Mouse (Mus musculus): ENCODE data around the gene Olfr965. TPM values are rescaled to one million over a fixed set of nuclear protein-coding genes. Genes with fewer than 3 reads are reported as not detected.

Olfr965 gene
- polyA plus RNA-seq, 1 experiment, result not detected

DNA sequence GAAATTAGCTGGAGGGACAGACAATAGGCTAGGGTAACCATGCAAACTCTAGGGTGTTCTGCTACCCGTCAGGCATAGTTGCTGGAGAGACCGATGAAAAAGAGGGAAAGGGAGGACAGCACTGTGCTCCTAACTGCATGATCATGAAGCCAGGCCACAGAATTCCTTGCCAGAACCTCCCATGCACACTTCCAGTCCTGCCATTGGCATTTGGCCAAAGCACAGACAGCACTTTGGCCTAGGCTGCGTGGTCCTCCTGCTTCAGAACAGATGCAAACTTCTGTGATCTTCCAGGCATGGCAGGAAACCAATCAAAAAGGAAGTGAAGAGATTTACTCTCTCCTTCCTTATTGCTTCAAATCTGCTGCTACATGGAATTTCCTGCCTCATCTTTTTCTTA lies 2.2 kb upstream of the Olfr965 start:
- Histone ChIP-seq H3K27ac (ENCODE audit: insufficient read depth, low read length) (no peak overlapping the region), H3K4me1 (ENCODE audit: control insufficient read depth, insufficient read depth, low read length) (no peaks in the 10 kb centered on the region), H3K4me3 (replicated peaks; ENCODE audit: insufficient read depth, low read depth, low read length) (no peak overlapping the region), H3K27me3 (ENCODE audit: control insufficient read depth, insufficient read depth, low read length) (no peaks in the 10 kb centered on the region)
- 7% methylated on average over 3 of the region's 3 CpGs for WGBS
- peak in 1 of 2 experiments; percentile 2 for DNase-seq
- no peak for TF ChIP-seq POLR2A (IDR thresholded peaks at IDR 0.05; ENCODE audit: borderline replicate concordance, insufficient read depth, low read length)

DNA sequence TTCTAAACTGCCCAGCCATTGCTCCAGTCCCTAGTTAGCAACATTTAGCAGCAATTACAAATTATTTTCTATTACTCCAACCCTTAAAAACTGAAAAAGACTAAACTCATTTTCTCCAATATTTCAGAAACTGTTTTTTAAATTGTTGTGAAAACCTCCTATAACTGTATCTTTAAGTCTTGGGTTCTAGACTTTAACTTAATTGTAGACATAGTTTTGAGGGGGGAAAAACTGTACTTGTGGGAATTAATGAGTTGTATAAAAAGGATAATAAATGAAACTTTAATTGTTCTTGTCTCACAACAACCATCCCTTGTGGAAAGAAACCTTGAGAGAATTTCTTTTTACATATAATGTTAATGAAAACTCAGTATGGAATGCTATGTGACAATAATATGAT lies 19.5 kb downstream of the Olfr965 start, which contains the start of gene Olfr150:
Gene Olfr150 (plus strand): TSS at position 301 of the 400 bp plus-strand sequence.
- no peaks in the 10 kb centered on the region for H3K27me3 ChIP-seq (ENCODE audit: control insufficient read depth, insufficient read depth, low read length)
- TF ChIP-seq CTCF (IDR thresholded peaks at IDR 0.05; ENCODE audit: borderline replicate concordance, insufficient read depth, low read depth, low read length), result no peak
- no peak for TF ChIP-seq POLR2A (IDR thresholded peaks at IDR 0.05; ENCODE audit: borderline replicate concordance, insufficient read depth, low read length)
- H3K27ac ChIP-seq (ENCODE audit: insufficient read depth, low read length), result no peak within 1 kb of the TSS
- DNase-seq, result no peak
- no peak within 1 kb of the TSS for H3K4me3 ChIP-seq (replicated peaks; ENCODE audit: insufficient read depth, low read depth, low read length)
- no peaks in the 10 kb centered on the region for H3K4me1 ChIP-seq (ENCODE audit: control insufficient read depth, insufficient read depth, low read length)

GRCm38 (mm10) chr9:39740741-39741140 lies 29.6 kb downstream of the Olfr965 start:
- no peaks in the 10 kb centered on the region for H3K4me1 ChIP-seq (ENCODE audit: control insufficient read depth, insufficient read depth, low read length)
- H3K27me3 ChIP-seq (ENCODE audit: control insufficient read depth, insufficient read depth, low read length), result no peaks in the 10 kb centered on the region
- TF ChIP-seq CTCF (IDR thresholded peaks at IDR 0.05; ENCODE audit: borderline replicate concordance, insufficient read depth, low read depth, low read length) (no peak), POLR2A (IDR thresholded peaks at IDR 0.05; ENCODE audit: borderline replicate concordance, insufficient read depth, low read length) (no peak)
- no peak overlapping the region for H3K27ac ChIP-seq (ENCODE audit: insufficient read depth, low read length)
- 98% methylated on average over 1 of the region's 1 CpGs for WGBS
- no peak for DNase-seq
- H3K4me3 ChIP-seq (replicated peaks; ENCODE audit: insufficient read depth, low read depth, low read length), result no peak overlapping the region

GRCm38 (mm10) chr9:39745949-39746348 lies 34.8 kb downstream of the Olfr965 start, which contains the start of gene Olfr967:
Olfr967 (plus strand) TSS chr9:39746249.
- H3K27ac ChIP-seq (ENCODE audit: insufficient read depth, low read length), result no peak within 1 kb of the TSS
- no peak for DNase-seq
- TF ChIP-seq CTCF (IDR thresholded peaks at IDR 0.05; ENCODE audit: borderline replicate concordance, insufficient read depth, low read depth, low read length) (no peak), POLR2A (IDR thresholded peaks at IDR 0.05; ENCODE audit: borderline replicate concordance, insufficient read depth, low read length) (no peak)
- H3K4me1 ChIP-seq (ENCODE audit: control insufficient read depth, insufficient read depth, low read length), result no peaks in the 10 kb centered on the region
- no peak within 1 kb of the TSS for H3K4me3 ChIP-seq (replicated peaks; ENCODE audit: insufficient read depth, low read depth, low read length)
- no peaks in the 10 kb centered on the region; the same call in 1 of the 2 replicates for H3K27me3 ChIP-seq (ENCODE audit: control insufficient read depth, insufficient read depth, low read length)

GRCm38 (mm10) chr9:39746428-39746827 lies 35.3 kb downstream of the Olfr965 start:
- H3K27ac ChIP-seq (ENCODE audit: insufficient read depth, low read length), result no peak overlapping the region
- H3K4me1 ChIP-seq (ENCODE audit: control insufficient read depth, insufficient read depth, low read length), result no peaks in the 10 kb centered on the region
- no peak overlapping the region for H3K4me3 ChIP-seq (replicated peaks; ENCODE audit: insufficient read depth, low read depth, low read length)
- 90% methylated on average over 1 of the region's 1 CpGs for WGBS
- no peaks in the 10 kb centered on the region; the same call in 1 of the 2 replicates for H3K27me3 ChIP-seq (ENCODE audit: control insufficient read depth, insufficient read depth, low read length)
- no peak for TF ChIP-seq POLR2A (IDR thresholded peaks at IDR 0.05; ENCODE audit: borderline replicate concordance, insufficient read depth, low read length)
- TF ChIP-seq CTCF (IDR thresholded peaks at IDR 0.05; ENCODE audit: borderline replicate concordance, insufficient read depth, low read depth, low read length), result no peak
- no peak for DNase-seq

Other genes with a start within 250 kb of the Olfr965 start
- not detected in 2 replicates for gene Olfr955, start 239.4 kb upstream of the Olfr965 start, polyA plus RNA-seq (2012; rRNA removed)
- not detected in 2 replicates for gene Olfr44, start 217.4 kb upstream of the Olfr965 start, polyA plus RNA-seq (2012; rRNA removed)
- not detected in 2 replicates for gene Olfr957, start 195.5 kb upstream of the Olfr965 start, polyA plus RNA-seq (2012; rRNA removed)
- not detected in 2 replicates for gene Olfr958, start 157.3 kb upstream of the Olfr965 start, polyA plus RNA-seq (2012; rRNA removed)
- not detected in 2 replicates for gene Olfr959, start 135.8 kb upstream of the Olfr965 start, polyA plus RNA-seq (2012; rRNA removed)
- gene AW551984, start 107.0 kb upstream of the Olfr965 start, polyA plus RNA-seq (2012; rRNA removed), result 8.0 and 8.5 TPM in 2 replicates
- gene Olfr148, start 100.7 kb upstream of the Olfr965 start, polyA plus RNA-seq (2012; rRNA removed), result not detected in 2 replicates
- not detected in 2 replicates for gene Olfr960, start 90.0 kb upstream of the Olfr965 start, polyA plus RNA-seq (2012; rRNA removed)
- gene Olfr961, start 66.3 kb upstream of the Olfr965 start, polyA plus RNA-seq (2012; rRNA removed), result not detected in 2 replicates
- gene Olfr963, start 44.1 kb upstream of the Olfr965 start, polyA plus RNA-seq (2012; rRNA removed), result not detected in 2 replicates
- not detected in 2 replicates for gene Olfr149, start 4.2 kb upstream of the Olfr965 start, polyA plus RNA-seq (2012; rRNA removed)
- gene Olfr150, start 19.6 kb downstream of the Olfr965 start, polyA plus RNA-seq (2012; rRNA removed), result not detected in 2 replicates
- not detected in 2 replicates for gene Olfr967, start 34.9 kb downstream of the Olfr965 start, polyA plus RNA-seq (2012; rRNA removed)
- not detected in 2 replicates for gene Olfr968, start 71.9 kb downstream of the Olfr965 start, polyA plus RNA-seq (2012; rRNA removed)
- gene Olfr969, start 79.6 kb downstream of the Olfr965 start, polyA plus RNA-seq (2012; rRNA removed), result not detected in 2 replicates
- not detected in 2 replicates for gene Olfr970, start 97.5 kb downstream of the Olfr965 start, polyA plus RNA-seq (2012; rRNA removed)
- not detected in 2 replicates for gene Olfr971, start 125.5 kb downstream of the Olfr965 start, polyA plus RNA-seq (2012; rRNA removed)
- gene Olfr972, start 155.1 kb downstream of the Olfr965 start, polyA plus RNA-seq (2012; rRNA removed), result not detected in 2 replicates
- not detected in 2 replicates for gene Olfr229, start 196.0 kb downstream of the Olfr965 start, polyA plus RNA-seq (2012; rRNA removed)
- not detected in 2 replicates for gene Olfr974, start 226.1 kb downstream of the Olfr965 start, polyA plus RNA-seq (2012; rRNA removed)
- not detected in 2 replicates for gene Olfr975, start 240.7 kb downstream of the Olfr965 start, polyA plus RNA-seq (2012; rRNA removed)
- not detected in 2 replicates for gene Olfr976, start 249.8 kb downstream of the Olfr965 start, polyA plus RNA-seq (2012; rRNA removed)

Measured in cerebellum, adult 2 months (tissue).